Mouse (Mus musculus) urinary bladder, postnatal 10 days (tissue): ENCODE measurements around the gene Dnpep.

Source experiments
- DNase-seq: peaks from one replicate; pipeline ENCODE4 v3.0.0; 2022; ENCODE audit warnings: low spot score

The Dnpep gene

DNA sequence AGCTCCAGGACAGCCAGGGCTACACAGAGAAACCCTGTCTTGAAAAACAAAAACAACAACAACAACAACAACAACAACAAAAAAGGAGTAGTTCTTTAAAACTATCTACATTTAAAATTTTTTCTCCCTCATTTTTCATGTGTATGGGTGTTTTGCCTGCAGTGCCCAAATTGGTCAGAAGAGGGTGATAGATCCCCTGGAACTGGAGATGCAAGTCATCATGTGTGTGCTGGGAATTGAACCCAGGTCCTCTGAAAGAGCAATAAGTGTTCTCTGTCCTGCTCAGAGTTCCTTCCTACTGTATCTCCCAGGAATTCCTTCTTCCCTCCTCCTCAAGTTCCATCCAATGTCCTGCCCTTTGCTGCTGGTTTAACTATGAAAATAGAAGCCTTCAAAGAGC lies 9.7 kb upstream of the Dnpep start:
- no peak for DNase-seq

DNA sequence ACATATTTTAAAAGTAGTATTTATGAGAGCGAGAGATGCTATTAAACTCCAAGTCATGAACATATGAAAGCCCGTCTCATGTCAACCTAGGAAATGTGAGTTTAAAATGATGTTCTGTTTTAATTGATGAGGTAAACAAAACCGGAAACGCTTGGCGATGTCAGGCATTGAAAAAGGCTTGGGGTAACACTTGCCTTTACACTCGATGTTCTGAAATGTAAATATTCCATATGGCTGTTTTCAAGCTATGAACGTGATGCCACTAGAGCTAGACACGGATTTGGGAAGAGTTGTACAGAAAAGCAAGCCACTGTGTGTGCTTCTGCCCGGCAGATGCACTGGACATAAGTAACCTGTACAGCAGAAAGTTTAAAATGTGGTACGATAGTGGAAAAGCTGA lies 1.4 kb upstream of the Dnpep start:
- DNase-seq = no peak

DNA sequence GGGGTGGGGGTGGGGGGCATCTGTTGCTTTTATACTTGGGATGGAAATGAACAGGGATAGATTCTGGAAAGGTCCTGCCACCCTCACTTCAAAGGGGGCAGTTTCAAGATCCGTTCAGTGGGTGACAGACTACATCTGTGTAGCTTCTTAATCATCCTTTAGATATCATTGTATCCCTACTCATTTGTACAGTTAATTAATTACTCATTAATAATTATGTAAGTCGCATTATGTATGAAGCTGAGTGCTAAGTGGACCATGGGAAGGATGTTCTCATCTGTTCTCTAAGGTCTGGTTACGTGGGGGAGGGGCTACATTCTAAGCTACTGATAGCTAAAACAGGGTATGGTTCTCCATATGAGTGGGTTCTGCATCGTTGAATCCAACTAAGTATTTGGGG lies 946 bp upstream of the Dnpep start:
- DNase-seq = no peak

DNA sequence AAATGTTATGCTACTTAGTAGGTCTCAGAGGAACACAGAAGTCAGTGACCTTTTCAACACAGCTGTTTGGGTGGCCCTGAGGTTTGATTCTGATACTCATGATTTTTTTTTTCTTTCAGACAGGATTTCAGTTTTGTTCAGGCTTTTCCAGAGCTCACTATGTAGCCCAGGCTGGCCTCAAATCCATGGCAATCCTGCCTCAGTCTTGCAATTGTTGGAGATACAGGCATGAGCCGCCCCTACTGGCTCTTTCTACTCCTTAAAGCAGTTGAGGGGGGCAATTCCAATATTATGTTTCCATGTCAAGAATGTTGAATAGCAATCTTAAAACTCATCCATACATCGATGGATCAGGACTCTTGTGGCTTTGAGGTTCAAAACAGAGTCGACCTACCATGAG lies 511 bp upstream of the Dnpep start:
- no peak for DNase-seq

DNA sequence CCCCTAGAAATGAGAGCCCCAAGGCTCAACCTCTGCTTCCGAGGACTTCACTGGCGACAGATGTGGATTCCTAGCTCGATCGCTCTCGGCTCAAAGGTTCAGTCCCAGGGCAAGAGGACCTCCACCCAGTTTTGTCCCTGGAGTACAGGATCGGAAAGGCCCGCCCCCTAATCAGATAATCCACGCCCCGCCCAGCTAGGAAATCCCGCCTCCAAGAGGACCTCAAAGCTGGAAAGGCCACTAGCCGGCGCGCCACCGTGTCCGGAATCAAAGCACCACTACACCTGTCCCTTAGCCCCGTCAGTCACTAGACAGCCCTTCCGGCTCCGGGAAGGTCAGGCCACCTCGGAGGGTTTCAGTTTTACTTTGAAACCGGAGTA lies 939 bp downstream of the Dnpep start:
- DNase-seq = peak; percentile 59

DNA sequence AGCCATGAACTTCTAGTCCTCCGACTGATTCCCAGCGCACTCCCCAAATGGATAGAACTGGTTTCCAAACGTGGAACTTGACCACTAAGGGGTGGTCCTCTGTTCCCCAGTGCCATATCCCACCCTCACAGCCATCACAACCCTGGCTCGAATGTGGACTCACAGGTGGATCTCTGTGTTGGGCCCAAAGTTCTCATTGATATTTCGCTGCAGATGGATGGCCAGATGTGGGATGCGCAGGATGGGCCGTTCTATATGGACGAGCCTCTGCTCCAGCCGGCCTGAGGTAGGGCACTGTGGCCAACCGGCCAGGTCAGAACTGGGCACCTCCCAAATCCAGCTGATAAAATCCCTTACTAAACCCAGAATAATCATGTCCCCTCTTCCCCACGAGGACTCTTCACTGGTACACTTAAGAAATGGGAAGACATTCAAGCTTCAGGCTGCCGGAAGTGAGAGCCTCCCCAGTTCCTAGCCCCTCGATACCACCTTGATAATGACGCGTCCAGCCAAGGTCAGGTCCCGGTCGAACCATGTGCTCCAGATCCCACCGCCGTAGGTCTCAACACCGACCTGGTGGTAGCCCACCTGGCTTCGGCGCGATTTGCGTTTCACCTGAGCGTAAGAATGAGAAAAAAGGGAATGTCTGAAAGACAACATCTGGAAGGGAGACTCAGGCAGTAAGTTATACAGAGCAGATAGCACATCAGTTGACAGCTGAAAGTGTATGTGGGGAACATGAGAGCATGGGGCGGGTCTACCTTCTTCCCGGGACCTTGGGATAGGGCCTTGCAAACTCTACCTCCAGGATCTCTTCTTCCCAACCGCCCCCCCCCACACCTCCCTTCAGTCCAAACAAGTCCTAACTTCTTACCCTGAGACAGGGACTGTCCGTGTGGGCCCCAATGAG lies 2.1 kb downstream of the Dnpep start:
- DNase-seq = no peak

DNA sequence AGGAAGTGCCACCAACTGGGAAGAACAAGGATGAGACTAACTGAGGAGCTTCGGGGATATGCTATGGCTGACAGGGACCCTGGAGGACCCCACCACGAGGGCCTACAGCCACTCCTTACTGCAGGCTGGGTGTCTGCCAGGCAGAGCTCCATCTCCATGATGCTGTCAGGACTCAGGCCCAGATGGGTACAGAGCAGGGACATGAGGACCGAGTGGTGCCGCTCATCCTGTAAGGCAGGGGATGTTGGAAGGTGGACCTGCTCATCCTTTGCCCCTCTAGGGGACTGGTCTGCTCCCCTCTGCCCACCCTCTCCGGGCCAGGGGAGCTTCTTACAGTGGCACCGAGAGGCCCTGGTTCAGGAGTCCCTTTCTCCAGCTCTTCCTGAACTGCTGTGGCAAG lies 2.8 kb downstream of the Dnpep start:
- DNase-seq = no peak

DNA sequence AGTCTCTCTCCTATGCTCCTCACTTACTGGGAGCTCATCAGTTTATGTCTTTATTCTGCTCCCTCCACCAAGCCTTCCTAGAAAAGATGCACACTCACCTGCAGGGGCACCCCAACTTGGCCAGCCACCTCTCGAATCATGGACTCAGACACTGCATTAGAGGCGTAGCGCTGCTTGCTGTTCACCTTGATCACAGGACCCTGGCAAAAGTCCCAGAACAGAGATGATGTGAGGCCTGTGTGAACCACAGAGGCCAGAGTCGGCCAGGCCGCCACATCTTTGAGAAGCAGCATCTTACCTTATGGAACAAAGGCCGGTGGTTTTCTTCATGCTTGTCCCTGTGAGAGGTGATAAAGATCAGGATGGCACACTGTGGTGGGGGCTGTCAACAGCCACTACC lies 6.1 kb downstream of the Dnpep start:
- no peak for DNase-seq

DNA sequence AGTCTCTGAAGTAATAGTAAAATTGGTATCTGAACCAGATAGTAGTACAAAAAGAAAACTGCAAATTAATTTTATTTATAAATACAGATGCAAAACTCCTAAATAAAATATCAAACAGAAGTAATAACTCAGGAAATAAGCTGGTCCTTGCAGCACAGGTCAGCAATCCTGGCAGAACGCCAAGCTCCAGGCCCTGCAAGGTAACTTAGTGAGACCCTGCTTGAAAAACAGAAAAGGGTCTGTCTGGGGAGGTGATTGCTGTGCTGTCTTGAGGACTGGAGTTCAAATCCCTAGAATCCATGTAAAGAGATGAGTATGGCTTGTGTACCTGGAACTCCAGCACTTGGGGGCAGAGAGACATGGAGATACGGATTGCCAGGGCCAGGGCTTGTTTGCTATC lies 13.1 kb downstream of the Dnpep start:
- no peak for DNase-seq

DNA sequence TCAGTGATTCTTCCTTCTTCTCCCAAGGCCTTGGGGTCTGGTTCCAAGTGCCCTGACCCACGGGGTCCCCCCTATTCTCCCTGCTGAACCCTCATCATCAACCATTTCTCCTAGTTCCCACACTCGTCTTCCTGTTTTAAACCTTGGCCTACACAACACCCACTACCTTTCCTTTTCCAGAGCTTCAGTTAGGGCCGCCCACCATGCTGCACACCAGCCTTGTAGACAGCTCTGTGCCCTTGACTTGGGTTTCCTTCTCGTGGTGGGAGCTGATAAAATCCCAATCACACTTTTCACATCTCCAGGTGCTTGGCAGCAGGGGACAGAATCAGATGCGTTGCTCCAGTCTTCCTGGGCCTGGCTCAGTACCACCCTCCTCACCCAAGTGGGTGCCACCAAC lies 23.5 kb downstream of the Dnpep start:
- no peak for DNase-seq

DNA sequence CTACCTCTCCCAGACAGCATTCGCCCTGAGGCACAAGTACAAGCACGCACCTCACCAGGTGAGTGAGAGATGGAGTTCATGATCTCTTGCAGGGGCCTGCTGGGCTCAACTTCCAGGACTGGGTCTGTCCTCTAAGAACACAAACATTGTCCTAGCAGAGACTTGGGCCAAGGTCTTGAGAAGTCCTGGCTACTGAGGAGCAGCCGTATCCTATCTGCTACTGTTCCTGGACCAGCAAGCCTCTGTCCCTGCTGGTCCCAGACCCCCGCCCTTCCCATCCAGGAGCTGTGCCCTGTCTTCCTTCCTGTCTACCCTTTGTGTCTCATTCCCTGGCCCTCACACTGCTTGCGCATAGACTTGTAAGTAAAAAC lies 24.5 kb downstream of the Dnpep start:
- DNase-seq = no peak

DNA sequence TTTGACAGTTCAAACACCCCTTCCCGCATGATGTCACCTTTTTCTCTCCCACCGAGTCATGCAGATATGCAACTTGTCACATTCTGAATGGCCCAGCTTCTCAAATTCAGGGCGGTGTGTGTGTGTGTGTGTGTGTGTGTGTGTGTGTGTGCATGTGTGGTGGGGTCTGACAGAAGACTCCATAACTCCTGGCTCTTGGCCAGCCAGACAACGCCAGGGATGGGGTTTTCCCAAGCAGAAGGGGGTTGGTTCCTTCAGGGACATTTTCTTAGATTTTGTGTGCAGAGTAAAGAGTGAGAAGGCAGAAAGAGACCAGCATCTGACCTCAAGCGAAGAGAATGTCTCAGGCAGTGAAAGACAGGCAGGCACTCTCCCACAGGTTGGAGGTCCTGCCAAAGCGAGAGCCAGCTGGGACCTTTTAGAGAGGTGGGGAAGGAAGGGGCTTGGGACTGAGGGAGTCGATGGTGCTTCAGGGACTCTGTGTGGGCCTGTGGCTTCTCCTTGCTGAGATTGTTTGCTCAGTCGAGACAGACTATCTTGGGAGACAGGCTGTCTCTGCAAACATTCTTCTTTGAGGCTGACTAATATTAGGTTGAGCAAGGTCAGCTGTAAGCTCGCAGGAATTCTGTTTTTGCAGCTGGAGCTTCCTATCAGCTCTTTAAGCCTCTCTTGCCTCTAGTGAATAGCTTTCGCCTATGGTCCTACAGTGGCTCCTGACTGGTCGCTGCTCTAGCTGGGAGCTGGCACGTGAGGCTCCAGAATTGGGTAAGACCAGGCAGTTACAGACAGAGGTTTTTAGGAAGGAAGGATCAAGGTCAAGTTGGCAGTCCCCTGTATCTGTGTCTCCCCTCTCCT lies 25.1 kb downstream of the Dnpep start:
- DNase-seq = no peak

DNA sequence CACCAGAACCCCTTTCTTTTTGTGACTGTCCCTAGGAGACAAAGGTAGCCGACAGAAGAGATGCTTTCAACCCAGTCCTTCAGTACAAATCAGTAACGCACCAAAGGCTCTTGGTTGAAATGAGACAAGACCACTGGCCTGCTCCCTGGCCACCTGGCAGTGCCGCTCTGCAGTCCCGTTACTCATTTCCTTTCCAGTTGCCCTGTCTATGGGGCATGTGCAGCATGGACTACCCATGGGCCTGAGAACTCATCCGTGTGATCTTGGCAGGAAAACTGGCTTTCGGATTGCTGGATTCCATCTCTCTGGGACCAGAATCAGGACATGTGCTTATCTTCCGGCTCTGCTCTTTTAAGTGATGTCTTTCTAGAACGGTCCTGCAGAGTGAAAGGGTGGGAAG lies 26.5 kb downstream of the Dnpep start:
- DNase-seq = no peak

DNA sequence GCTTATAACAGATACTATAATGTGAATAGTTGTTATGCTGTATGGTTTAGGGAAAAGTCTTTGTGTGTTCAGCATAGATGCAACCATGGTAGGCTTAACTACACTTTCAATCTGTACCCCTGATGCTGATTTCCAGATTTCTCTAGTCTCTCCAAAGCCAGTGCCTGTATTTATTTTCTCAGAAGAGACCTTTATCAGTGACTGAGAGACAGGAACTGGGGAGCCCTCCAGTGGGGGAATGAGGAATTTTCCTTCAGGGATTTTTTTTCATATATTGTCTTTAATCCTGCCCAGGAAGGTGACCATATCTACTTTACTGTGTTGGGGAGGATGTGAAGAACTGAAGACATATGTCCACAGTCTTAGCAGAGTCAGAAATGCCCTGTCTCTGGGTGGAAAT lies 27.2 kb downstream of the Dnpep start:
- no peak for DNase-seq

DNA sequence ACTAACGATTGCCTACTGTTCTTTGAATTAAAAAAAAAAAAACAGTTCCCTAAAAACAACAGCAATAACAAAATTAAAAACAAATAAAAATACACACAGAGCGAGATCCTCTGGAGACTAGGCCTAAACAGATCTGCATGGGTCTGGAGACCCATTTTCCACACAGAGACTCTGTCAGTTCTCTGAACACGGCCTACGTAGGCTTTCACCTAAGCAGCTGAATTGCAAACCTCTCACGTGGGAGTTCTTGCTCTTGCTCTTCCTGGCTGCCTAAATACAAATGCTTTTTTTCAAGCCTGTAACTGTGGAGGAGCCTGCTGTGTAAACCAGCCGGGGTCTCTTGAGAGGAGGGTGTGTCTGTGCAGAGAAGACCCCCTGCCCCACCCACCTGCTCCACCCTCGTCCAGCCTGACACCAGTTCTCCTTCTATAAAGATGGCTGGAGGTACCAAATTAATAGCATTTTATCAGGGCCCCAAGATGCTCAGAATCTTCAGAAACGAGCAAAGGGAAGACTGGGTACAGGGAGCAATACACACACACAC lies 27.8 kb downstream of the Dnpep start:
- DNase-seq = no peak

DNA sequence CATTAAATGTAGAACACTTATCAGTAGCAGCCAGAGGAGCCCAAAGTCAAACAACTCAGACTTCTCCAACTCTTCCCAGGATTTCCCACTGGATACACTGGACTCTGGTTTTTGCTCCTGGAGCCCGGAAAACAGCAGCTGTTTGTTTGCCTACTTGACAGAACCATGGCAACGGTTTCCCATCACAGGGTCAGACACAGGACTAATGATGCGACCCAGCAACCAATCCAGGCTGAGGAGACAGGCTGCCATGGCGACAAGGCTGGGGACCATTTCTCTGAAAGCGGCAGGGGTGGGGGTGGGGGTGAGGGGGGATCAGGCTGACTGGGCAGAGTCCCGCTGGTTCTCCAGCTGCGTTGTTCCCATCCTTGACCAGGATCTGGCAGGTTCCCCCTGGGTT lies 28.4 kb downstream of the Dnpep start:
- no peak for DNase-seq

DNA sequence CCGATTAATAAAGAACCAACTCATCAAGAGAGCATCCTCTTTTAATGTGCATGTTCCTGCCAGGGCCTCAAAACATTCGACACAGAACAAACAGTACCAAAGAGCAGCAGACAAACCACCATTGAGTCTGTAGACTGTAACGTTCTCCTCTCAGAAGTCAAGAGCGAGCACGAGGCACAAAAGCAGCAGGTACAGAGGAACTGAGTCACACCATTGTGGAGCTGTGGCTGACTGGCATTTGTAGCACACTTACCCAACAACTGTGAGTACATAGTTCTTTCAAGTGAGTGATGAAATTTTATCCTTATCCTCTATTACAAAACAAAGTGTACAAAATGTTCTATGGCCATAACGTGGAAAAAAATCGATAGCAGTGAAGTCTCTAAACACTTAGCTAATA lies 32.9 kb downstream of the Dnpep start:
- DNase-seq = no peak

DNA sequence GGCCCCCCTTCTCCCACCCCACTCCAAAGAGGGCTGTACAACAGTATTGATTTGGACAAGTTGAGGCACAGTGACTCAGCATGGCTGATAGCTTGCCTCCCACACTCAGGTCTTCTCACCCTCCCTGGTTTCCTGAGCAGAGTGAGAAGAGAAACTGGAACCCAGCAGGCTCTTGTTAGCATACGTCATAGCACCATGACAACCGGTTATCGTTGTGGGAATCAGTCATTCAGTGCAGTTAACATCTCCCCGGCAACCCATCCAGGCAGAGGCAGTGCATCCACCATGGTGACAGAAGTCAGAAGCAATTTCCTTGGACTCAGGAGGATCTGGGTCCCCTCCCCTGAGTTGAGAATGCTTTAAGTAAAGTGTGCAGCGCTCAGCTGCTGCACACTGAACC lies 34.8 kb downstream of the Dnpep start:
- no peak for DNase-seq

DNA sequence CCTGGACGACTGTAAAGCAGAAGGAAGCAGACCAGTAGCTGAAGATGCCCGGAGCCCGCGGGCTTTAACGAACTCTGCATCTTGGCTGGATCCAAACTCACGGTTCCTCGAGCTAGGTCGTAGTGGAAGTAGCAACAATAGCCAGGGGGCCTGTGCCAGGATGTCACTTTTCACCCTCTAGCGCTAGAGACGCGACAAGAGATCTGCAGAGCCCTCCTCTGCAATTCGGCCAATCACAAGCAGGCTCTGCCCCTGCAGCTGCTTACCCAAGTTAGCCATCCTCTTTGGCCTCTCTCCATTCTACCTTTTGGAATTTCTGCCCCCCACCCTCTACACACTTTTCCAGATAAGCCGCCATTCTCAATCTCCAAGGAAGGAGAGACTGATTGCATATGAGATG lies 39.6 kb downstream of the Dnpep start, which contains the start of gene Resp18:
Resp18 (minus strand) TSS at position 188 of the 400 bp plus-strand sequence.
- DNase-seq = no peak

DNA sequence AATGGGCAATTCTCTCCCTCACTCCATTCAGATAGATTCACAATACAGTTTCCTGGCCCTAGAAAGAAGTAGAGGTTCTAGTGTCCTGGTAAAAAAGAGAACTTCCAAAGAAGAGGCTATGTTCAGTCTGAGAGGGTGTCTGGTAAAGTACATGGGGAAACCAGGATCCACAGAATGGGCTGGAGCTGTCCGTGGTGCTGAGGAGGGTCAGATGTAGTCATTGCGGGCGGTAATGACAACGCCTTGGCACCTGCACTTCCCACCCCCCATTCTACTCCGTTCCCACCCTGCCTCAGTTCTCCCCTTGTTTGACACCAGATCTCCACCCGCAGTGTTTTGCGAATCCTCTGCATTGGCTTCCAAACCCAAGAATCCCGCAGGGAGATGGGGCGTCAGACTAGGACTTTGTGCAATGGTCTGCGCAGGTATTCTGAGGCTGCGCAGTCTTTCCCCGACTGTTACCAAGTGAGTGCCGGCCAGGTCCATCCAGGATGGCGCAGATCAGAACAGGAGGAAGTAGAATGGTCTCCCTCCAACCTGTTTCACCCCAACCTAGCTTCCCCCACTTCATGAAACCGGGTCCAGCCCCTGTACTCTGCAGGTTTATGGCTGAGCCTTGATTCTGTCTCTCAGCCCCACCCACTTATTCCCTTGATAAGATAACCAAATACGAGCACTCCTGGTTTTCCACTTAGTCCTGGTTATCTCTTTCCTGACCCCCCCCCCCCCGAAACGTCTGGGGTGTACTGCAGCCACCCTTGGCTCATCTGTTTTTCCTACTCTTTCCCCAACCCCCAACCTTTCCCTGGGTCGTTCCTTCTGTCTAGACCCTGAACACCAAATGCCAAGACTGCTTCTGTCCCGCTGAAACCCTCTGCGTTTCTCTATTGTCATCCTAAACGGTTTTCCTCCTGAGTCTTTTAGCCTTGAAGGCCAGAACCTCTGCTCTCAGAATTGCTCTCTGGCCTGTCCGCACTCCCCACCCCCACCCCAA lies 40.3 kb downstream of the Dnpep start:
- no peak for DNase-seq

DNA sequence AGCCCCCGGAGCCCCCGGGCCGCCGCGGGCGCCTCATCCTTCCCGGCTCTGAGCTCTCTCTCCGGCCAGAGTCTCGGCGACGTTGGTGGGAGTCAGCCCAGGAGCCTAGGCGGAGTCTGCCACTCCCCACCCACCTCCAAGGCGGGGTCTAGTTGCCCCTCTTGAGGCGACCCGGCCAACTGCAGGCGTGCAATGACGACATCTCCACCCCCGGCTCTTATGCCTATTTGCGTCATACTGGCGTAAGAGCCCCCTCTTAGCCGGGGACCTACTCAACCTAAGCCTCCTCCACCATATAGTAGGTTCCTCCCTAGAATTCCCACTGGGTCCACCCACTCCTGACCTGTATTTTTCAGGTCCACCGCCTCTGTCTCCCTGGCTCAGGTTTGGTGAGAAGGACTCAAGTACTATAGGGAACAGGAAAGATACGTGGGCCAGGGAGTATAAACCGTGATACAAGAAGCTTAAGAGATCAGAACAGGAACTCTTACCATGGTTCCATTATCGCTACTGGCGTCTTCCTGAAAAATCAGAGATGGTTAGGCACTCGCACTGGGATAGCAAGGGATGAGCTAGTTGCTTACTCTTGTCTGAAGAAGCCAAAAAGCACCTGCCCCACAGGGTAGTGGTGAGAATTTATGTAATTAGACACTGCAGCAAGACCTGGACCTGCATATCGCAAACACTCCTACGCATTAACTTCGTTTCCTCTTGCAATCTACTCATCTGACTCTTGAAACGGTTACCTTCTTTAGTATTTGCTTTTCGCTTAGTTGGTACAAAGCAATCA lies 53.5 kb downstream of the Dnpep start, which contains the start of gene Ptprn:
Ptprn (minus strand) TSS at position 412 of the 790 bp plus-strand sequence.
- DNase-seq = no peak
